Mouse (Mus musculus): ENCODE measurements at regions not wholly inside any gene's neighbourhood (a gene's known extent, or its start where the extent isn't known, plus 50 kb on each side); places are given as distances from the start of the nearest gene placed in this dataset.

DNA sequence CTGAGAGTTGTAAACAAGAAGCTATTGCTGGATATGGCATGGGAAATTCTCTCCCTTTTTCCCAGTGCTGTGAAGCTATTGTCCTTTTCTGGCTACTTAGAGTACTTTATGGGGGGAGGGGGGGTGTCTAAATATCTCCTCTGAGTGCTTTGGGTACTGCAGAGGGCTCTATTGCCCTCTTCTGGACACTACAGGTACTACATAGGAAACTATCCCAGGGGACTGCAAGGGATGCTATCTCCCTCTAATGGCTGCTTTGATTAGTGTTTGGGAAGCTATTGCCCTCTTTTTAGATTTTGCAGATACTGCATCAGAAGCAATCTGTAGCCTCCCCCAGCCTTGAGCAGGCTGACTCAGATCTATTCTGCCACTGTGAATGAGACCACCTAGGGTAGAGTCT, 55.8 kb upstream of the 5430402E10Rik start:
- in situ Hi-C loops (cut with MboI, MseI) = loop anchor here (5.0 kb wide), 1 partner anchor 53 kb away; the partner anchor contains the start of gene 5430402E10Rik
